Mouse (Mus musculus) c-Kit-positive CD71-negative TER-119-negative erythroid progenitor cells, embryonic 14.5 days (primary cell): Measurements from ENCODE around the gene Pogk.

Experiments used
- DNase-seq: peaks from one replicate; pipeline ENCODE4 v3.0.0-alpha.2; 2013; ENCODE audit warnings: low read depth

The Pogk gene

DNA sequence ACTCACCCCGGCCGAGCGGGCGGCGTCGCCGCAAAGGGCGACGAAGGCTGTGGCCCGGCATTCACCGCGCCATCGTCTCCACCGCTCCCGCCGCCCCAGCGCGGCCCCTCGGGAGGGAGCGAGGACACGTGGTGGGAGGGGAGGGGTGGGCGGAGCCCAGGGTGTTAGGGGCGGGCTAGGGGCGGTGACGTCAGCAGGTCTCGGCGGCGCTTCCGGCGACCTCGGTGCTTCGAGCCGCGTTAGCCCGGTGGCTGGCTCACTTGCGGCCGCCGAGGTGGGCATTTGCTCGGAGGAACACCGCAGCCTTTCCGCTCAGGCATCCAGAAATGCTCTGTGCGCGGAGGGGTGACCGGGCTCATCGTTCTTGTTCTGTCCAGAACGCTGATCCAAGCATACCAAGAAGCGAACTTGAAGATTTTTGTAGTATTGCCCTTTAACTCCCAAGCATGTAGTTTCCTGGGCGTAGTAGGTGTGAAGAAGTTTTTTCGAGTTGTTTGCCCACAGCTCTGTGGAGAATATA is at the start of gene Pogk:
Gene Pogk (minus strand): TSS at position 163 of the 520 bp plus-strand sequence.
- peak; percentile 51 for DNase-seq

- DNase-seq, result no peak
Measured at GRCm38 (mm10) chr1:166441992-166442391, 32.3 kb upstream of the Pogk start.

DNA sequence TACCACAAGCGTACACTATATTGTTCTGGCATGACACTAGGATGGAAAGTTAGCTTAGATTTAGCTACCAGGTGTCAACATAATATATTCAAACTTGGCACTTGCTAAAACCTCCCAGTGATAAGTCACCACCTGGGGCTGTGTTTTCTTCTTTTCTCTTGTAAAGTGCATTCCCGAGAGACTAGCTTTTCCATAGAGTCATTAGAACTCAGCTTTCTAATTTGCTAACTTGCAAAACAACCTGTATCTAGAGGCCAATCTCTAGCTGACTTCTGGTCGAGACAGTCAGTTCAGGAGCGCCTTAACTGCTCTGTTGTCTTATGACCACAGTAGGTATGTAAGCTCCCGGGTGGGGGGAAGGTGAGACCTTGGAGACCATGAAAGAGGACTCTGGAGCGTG is 29.8 kb upstream of the Pogk start:
- no peak for DNase-seq

- no peak for DNase-seq
Measured at GRCm38 (mm10) chr1:166429809-166430431, 20.3 kb upstream of the Pogk start.

DNA sequence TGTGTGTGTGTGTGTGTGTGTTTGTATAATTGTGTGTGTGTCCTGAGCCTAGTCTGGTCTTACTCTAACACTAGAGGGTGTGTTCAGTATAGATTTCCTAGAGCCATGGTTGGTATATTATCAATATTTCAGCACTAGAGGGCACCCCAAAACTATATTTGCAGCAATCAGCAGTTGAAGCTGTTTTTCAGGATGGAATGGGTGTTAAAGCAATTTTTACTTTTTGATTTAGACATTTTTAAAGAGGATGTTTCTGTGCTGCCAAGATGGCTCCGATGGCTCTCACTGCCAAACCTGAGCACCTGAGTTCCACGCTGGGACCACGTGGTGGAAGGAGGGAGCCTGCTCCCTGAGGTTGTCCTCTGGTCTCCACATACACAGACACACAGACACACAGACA is 19.4 kb upstream of the Pogk start:
- no peak for DNase-seq

GRCm38 (mm10) chr1:166412266-166412665 is 2.6 kb upstream of the Pogk start:
- no peak for DNase-seq

- DNase-seq, result no peak
Measured at GRCm38 (mm10) chr1:166411541-166411940, 1.9 kb upstream of the Pogk start.

- no peak for DNase-seq
Measured at GRCm38 (mm10) chr1:166409177-166409700, 424 bp downstream of the Pogk start.

- DNase-seq, result no peak
Measured at GRCm38 (mm10) chr1:166403846-166404245, 5.8 kb downstream of the Pogk start.

GRCm38 (mm10) chr1:166402003-166402402 is 7.7 kb downstream of the Pogk start:
- DNase-seq, result no peak

- no peak for DNase-seq
Measured at GRCm38 (mm10) chr1:166401455-166401854, 8.2 kb downstream of the Pogk start.

DNA sequence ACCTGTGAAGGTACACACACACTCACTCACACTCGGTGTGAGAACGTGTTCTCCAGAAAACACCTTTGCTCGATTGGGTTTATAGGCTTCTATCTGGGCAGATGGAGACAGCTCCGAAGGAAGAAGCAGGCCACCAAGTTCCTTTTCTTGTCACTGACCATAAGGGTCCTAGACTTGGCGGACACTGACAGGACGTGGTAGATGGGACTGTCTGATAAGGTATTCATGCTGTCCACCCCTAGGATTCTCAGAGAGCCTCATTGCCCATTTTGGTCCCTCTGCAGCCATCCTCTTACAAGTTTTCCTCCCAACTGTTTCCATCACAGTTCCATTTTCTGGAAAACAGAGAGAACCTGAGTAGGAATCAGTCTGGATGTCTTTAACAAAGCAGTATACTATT is 13.3 kb downstream of the Pogk start:
- DNase-seq, result no peak

DNA sequence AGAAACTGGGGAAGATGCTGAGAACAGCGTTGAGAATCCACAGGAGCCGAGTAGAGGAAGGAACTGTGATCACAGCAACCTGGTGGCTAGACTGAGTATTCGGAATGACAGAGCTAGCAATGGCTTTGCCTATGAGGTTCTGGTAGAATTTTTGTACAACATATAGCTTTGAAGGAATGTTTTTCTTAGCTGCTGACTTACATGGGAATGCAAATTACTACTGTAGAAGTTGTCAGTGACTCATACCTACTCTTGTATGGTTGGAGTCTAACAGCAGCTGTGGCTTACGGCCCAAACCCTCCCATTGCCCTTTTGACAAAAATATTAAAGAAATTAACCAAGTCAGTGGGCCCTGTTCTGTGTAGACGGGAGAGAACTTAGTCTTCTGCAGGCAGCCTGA is 14.0 kb downstream of the Pogk start:
- no peak for DNase-seq

GRCm38 (mm10) chr1:166394770-166395169 is 14.9 kb downstream of the Pogk start:
- DNase-seq, result no peak

DNA sequence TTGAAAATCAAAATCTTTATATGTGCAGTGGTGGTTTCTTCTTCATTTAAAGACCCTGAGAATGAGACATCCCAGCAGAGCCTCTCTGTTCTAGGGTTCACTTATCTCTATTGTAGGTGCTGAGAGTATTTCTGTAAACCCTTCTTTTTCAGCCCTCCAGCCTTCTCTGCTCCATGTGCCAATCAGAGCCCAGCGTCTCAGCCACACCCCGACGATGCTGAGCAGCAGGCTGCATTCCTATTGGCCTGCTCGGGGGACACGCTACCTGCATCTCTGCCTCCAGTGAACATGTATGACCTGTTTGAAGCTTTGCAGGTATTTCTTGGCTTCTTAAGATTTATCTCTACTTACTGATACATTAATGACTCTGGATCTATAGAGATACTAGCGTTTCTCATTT is 18.0 kb downstream of the Pogk start:
- no peak for DNase-seq

DNA sequence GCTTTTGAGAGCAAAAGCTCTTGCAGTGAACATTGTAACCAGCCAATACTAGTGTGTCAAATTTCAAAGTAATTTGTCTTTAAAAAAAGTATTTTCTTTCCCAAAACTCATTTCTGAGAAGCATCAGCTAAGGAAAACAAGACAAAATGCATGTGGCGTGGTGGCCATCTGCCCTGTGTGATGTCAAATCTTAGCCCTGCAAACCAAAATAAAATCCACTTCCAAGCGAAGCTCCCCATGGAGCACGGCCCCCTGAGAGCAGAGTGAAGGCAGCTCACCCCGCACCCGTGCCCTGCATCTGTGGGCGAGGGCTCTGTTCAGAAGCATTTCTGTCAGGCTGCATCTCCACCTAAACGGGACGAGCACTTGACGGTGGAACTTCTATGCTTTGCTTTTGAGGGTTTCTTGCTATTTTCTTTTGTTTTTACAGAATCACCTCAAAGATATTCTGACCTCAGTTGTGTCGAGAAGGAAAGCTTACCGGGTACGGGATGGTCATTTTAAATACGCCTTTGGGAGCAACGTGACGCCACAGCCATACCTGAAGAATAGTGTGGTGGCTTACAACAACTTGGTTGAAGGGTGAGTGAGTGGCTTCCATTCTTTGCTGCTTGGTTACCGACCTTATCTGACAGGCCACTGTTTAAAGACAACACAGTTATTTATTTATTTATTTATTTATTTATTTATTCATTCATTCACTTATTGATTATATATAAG is 20.1 kb downstream of the Pogk start:
- no peak for DNase-seq

DNA sequence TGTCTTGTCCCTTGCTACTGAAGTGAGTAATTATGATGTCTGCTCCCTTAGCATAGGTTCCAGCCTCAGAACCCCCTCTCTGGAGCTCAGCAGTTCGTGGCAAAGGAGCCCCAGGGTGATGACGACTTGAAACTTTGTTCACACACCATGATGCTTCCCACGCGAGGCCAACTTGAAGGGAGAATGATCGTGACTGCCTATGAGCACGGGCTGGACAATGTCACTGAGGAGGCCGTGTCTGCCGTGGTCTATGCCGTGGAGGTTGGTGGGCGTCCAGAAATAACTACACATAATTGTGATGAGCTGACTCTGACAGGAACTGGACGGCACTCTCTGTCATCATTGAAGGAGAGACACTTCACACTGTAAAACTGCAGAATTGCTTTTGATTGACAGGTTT is 21.2 kb downstream of the Pogk start:
- no peak for DNase-seq

DNA sequence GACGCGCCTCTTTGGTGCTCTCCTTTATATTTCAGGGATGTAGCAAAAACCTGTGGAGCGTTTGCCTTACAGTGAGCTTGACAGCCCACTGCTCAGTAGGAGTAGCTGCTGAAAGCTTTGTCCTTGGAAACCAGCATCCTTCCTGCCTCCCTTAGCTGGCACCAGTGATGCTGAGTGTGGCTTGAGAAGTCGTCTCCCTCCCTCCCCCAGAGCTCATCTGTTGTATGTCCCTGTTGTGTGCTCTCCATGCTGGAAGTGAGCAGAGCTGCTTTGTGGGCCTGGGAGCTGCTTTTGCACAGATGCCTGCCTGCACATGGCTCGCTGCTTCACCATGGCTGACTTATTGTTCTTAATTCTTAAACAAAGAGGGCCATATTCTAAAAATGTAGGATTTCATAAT is 24.2 kb downstream of the Pogk start:
- DNase-seq, result no peak

DNA sequence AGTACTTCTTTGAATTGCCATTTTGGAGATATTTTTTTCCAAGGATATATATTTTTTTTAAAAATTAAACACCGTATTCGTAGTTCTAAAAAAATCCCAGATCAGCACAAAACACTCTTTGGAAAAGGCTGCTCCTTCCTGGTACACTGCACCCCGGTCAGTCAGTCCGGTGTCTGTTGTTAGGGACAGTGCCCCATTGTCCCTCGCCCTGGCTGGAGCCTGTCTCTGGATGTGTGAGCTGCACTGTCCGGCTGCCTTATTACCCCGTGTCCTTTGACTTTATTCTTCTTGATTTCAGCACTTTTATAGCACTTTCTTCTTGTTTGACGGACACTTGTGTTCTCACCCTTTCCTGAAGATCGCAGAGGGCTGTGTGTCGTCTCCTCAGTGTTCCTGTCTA is 25.0 kb downstream of the Pogk start:
- no peak for DNase-seq

GRCm38 (mm10) chr1:166382626-166383025 is 27.0 kb downstream of the Pogk start:
- DNase-seq, result no peak

DNA sequence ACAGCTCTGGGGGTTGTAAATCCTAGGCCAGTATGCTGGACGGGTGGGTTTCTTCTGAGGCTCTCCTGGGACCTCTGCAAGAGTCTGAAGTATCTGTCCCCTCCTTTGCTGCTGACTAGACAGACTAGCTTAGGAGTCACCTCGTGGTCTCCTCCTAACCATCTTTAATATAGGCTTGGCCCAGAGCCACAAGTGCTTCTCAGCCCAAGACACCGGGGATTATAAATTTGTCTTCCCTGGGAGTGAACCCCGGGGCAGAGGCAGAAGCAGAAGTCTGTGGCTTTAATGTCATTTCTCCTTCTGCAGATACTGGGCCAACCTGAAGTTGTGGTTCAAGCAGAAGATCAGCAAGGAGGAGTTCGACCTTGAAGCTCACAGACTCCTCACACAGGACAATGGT is 27.8 kb downstream of the Pogk start:
- DNase-seq, result no peak

- no peak for DNase-seq
Measured at GRCm38 (mm10) chr1:166381336-166381735, 28.3 kb downstream of the Pogk start.

DNA sequence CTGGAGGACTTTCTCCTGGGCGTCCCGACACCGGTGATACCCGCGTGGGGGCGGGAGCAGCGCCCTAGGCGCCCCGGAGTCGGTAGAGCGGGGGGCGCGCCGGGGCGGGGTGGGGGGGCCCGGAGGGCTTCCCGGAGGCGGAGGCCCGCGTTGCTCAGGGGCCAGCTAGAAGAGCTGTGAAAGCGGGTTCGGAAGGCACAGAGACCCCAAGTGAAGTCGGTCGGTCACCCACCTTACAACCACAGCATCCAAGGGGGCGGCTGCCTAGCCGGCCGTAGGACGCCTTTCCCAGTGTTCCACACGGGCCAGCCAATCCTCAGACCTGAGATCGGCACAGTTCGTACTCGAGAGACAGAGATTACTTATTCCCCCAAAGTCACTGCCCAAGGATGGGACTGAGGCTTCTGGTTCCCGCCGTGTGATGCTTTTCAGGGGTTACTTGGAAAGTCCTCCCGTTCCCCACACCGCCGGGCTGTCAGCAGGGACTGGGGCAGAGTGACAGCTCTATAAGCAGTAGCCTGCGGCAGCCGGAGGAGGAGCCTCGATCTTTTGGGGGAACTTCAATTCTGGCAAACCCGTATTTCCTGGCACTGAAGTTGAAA is 29.9 kb downstream of the Pogk start:
- DNase-seq, result peak; percentile 58
